ENCODE assay signal across 36 mouse cellular contexts in the genomic region with DNA sequence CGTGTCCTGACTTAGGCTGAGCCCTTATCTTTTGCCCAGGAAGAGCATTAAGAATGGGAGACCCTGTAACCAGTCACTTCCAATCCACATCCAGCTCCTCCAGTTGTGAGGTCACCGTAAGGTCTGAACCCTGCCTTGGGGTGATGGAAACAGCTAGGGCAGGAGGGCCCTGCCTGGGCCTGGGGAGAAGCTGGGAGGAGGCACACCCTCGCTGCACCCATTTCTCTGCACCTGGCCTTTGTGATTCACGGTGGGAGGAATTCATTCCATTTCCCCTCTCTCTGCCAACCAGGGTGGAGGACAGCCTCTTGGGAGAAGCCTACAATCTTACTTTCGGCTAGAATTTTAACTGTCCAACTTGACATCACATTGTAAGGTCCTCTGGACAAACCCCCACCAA. TPM values are rescaled to one million over a fixed set of nuclear protein-coding genes. Genes with fewer than 3 reads are reported as not detected.
"Had no signal": no experiment of that assay in that cellular context is flagged by ENCODE, and none has a peak within 500 bp of the region (broad histone marks: within the 10 kb centered on the region; RNA-seq: fewer than 3 reads in every experiment).

No protein-coding gene starts in this region.

- ATAC-seq: intestine, embryonic 16.5 days had no signal

- H3K4me3 ChIP-seq: gastrocnemius, adult 2 months; heart, adult 2 months; heart, embryonic 13.5 days; heart, embryonic 15.5 days; hindbrain, embryonic 13.5 days; hindbrain, embryonic 15.5 days; kidney, embryonic 15.5 days; limb, embryonic 10.5 days; limb, embryonic 12.5 days; liver, embryonic 13.5 days had no signal

- H3K9me3 ChIP-seq: heart, embryonic 13.5 days; heart, embryonic 15.5 days; hindbrain, embryonic 13.5 days; hindbrain, embryonic 15.5 days; kidney, embryonic 15.5 days; limb, embryonic 10.5 days; limb, embryonic 12.5 days; liver, embryonic 13.5 days had no signal

- H3K4me2 ChIP-seq: heart, embryonic 11.5 days; heart, embryonic 13.5 days; heart, embryonic 15.5 days; hindbrain, embryonic 13.5 days; hindbrain, embryonic 15.5 days; kidney, embryonic 15.5 days; limb, embryonic 12.5 days; liver, embryonic 11.5 days; liver, embryonic 13.5 days had no signal

- DNase-seq: gastrocnemius, adult 2 months; gastrocnemius, postnatal 10 days; gastrocnemius, postnatal 25 days; heart, adult 2 months; heart, postnatal 14 days; heart, postnatal 36 days; kidney, adult 11 months; kidney, adult 2 months; kidney, adult 9 months; kidney, postnatal 14 days; kidney, postnatal 36 days; layer of hippocampus, adult 9-11 months; layer of hippocampus, postnatal 36 days; liver; liver, embryonic 13.5 days had no signal

- H3K9ac ChIP-seq: heart, embryonic 13.5 days; heart, embryonic 15.5 days; hindbrain, embryonic 13.5 days; hindbrain, embryonic 15.5 days; kidney, embryonic 15.5 days; limb, embryonic 12.5 days; liver, embryonic 13.5 days had no signal

- H3K4me1 ChIP-seq: hindbrain, embryonic 13.5 days; hindbrain, embryonic 15.5 days; kidney, embryonic 15.5 days; limb, embryonic 10.5 days; limb, embryonic 12.5 days; liver, embryonic 13.5 days had no signal

- H3K27ac ChIP-seq: gastrocnemius, adult 2 months; heart, adult 2 months; heart, embryonic 13.5 days; heart, embryonic 15.5 days; hindbrain, embryonic 13.5 days; hindbrain, embryonic 15.5 days; hindbrain, postnatal 0 days; kidney, embryonic 15.5 days; kidney, postnatal 0 days; limb, embryonic 10.5 days; limb, embryonic 12.5 days; liver, embryonic 13.5 days had no signal

- H3K36me3 ChIP-seq: heart, embryonic 13.5 days; heart, embryonic 15.5 days; hindbrain, embryonic 13.5 days; hindbrain, embryonic 15.5 days; kidney, embryonic 15.5 days; limb, embryonic 10.5 days; limb, embryonic 12.5 days; liver, embryonic 13.5 days had no signal

RNA-seq across cellular contexts. Expression of a gene that starts 8.4 kb away (rescaled TPM):
- total RNA-seq: gastrocnemius, adult 2 months; gastrocnemius, postnatal 10 days; gastrocnemius, postnatal 25 days; gastrocnemius, postnatal 4 days; heart, adult 2 months; heart, postnatal 14 days; heart, postnatal 36 days; hematopoietic stem cell, adult 5-6 weeks; layer of hippocampus, postnatal 14 days; layer of hippocampus, postnatal 36 days; left cerebral cortex, adult 8-10 months; left cerebral cortex, postnatal 10 days; left cerebral cortex, postnatal 25 days had no signal
- polyA plus RNA-seq: heart, adult 2 months; heart, embryonic 11.5 days; heart, embryonic 13.5 days; heart, embryonic 15.5 days; heart, postnatal 0 days; intestine, embryonic 14.5 days; intestine, embryonic 16.5 days; kidney, adult 2 months; kidney, embryonic 15.5 days; kidney, postnatal 0 days; large intestine, adult 2 months; liver, embryonic 11.5 days; liver, embryonic 13.5 days had no signal
